ENCODE assay signal across 17 mouse cellular contexts in genomic region chrX:94047381-94047780, GRCm38 (mm10).
"Had no signal": no experiment of that assay in that cellular context is flagged by ENCODE, and none has a peak within 500 bp of the region (broad histone marks: within the 10 kb centered on the region; RNA-seq: fewer than 3 reads in every experiment).

No protein-coding gene starts in this region.

- H3K4me3 ChIP-seq: intestine, embryonic 15.5 days; limb, embryonic 13.5 days; lung, embryonic 15.5 days; megakaryocyte, embryonic 14.5 days; midbrain, embryonic 10.5 days; midbrain, embryonic 13.5 days; myocyte; neural tube, embryonic 13.5 days had no signal

- DNase-seq: lung, postnatal 10 days; retina, postnatal 1 day; thymus, adult 2 months; thymus, postnatal 14 days; thymus, postnatal 4 days had no signal

- H3K4me1 ChIP-seq: intestine, embryonic 15.5 days; limb, embryonic 13.5 days; lung, embryonic 15.5 days; megakaryocyte, embryonic 14.5 days; midbrain, embryonic 13.5 days; neural tube, embryonic 13.5 days had no signal

- H3K27me3 ChIP-seq: intestine, embryonic 15.5 days had no signal

- ATAC-seq: intestine, embryonic 15.5 days; midbrain, embryonic 16.5 days had no signal

- H3K36me3 ChIP-seq: intestine, embryonic 15.5 days; limb, embryonic 13.5 days; lung, embryonic 15.5 days; midbrain, embryonic 10.5 days; midbrain, embryonic 13.5 days; neural tube, embryonic 13.5 days had no signal

- H3K27ac ChIP-seq: intestine, embryonic 15.5 days; kidney, postnatal 0 days; limb, embryonic 13.5 days; liver, embryonic 14.5 days; lung, embryonic 15.5 days; midbrain, embryonic 10.5 days; midbrain, embryonic 13.5 days; neural tube, embryonic 13.5 days had no signal

- H3K9ac ChIP-seq: intestine, embryonic 15.5 days; limb, embryonic 13.5 days; liver, embryonic 14.5 days; lung, embryonic 15.5 days; midbrain, embryonic 13.5 days; neural tube, embryonic 13.5 days had no signal

- H3K4me2 ChIP-seq: intestine, embryonic 15.5 days; limb, embryonic 13.5 days; liver, embryonic 11.5 days; lung, embryonic 15.5 days; midbrain, embryonic 13.5 days; neural tube, embryonic 13.5 days had no signal

- H3K9me3 ChIP-seq: intestine, embryonic 15.5 days; limb, embryonic 13.5 days; lung, embryonic 15.5 days; megakaryocyte, embryonic 14.5 days; midbrain, embryonic 10.5 days; midbrain, embryonic 13.5 days; neural tube, embryonic 13.5 days had no signal
